Mouse (Mus musculus): Measurements from ENCODE around the gene Chrdl2.

Gene Chrdl2

DNA sequence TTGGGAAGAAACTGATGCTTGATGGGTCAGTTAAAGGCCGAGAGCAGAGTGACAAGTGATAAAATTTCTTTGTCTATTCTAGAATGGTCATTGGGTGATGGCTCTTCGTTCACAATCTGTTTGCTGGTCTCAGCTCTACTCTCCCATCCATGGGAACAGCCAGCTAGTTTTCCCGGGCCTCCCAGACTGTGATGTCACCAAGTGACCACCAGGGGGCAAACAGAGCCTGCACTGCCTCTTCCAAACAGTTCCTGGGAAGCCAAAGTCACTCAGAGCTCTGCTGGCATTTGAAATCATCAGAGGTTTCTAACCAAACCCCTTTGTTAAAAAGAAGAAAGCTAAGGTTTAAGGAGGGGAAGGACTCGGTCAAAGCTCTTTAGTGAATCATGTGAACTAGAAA lies 17.2 kb upstream of the Chrdl2 start:
- peak; percentile 72 to 73 for DNase-seq

DNA sequence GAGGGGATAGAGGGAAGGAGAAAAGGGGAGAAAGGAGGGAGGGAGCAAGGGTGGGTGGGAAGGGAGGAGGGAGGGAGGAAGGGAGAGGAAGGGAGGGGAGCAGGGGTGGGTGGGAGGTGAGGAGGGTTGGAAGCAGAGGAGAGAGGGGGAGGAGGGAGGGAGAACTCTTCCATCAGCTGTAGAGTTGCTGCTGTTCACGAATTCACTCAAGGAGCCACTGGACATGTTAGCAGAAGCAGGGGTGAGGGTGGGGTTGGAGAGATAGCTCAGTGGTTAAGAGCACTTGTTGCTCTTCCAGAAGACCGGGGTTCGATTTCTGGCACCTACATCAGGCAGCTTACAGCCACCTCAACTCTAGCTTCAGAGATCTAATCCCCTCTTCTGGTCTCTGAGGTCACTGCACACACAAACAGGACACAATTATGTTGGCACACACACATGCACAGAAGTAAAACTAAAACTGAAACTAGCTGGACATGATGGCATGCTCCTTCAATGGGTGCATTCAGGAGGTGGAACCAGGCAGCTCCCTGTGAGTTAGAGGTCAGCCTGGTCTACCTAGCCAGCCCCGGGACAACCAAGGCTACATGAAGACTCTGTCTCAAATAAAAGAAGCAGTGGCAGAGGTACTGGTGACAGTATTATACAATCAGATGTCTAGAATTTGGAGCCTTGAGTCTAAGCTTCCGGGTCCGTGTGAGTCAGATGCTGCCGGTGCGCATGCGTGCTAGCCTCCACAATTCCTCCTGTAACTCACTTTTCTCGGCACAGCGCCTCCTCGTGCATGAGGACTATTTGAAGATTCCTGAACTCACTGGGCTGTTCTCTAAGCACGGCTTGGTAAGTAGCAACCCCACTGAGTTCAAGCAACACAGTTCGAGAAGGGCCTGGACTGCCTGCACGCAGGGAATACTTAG lies 15.9 kb upstream of the Chrdl2 start:
- DNase-seq, result peak in 1 of 2 experiments; percentile 35

DNA sequence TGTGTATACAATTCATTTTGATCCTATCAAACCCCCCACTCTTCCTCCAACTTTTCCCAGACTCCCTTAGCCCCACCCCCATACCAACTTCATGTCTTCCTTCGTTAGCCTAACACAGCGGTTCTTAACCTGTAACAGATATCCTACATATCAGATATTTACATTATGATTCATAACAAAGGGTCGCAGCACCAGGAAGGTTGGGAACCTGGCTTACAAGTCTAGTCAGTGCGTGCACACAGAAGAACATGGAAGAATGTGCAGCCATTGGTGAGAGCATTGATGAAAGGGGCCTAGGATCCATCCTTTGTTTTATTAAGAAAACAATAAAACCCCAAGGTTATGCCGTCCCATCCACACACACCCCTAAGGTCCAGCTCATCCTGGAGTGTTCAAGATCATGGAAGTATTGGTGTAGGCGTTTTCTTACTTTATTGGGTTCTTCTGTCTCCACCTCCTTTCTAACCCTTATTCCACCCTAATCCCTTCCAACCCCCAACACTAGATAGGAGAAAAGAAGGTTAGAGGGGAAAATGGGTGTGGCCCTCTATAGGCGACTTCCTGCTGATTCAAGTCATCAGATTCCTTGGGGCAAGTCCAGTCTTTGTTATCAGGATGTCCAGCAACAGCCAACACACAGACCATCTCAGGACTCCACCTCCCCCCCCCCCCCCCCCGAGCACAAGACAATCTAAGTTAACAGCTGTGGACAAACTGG lies 14.8 kb upstream of the Chrdl2 start:
- DNase-seq, result no peak

DNA sequence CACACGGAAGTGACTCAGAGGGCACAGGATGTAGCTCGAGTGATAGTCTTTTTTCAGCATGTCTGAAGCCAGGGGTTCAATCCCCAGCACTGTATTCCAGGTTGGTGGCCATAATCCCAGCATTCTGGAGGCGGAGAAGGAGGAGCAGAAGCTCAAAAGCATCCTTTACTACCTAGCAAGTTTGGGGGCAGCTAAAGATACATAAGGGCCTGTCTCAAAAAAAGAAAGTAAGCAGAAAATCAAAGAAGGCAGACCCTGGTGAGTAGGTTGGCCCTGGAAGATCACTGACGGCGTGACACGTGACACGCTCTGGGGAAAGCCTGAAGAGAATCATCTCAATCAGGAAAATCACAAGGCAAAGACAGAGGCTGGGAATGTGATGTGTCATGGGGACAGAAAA lies 12.8 kb upstream of the Chrdl2 start:
- no peak for DNase-seq

DNA sequence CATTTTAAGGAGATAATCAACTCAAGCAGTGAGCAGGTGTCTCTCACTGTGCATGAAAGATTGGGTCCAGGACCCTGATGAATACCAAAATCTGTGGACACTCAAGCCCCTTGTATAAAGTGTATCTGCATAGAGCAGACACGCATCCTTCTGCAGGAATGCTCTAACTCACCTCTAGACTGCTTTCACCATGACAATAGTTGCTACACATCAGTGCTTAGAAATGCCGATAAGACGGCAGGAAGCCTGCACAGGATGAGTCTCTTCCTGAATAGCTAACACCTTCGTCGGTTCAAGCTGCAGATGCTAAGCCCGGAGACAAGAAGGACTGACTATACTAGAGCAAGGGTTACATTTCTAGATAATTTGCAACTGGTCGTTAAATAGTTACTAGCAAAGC lies 10.8 kb upstream of the Chrdl2 start:
- no peak for DNase-seq

DNA sequence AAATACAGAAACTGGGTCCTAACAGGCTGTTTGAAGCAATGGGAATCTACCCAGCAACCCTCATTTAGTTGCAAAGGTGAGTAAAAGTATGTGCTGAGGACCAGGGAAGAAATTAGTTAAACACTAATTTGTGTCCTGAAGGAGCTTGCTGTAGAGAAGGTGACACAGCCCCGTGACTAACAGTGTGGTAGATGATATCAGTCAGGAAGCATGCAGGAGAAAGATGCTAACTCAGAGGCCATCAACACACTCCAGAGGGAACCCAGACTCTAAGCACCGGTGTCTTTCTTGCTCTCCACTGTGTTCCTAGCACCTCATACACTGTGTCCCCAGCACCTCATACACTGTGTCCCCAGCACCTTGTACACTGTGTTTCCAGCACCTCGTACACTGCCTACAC lies 7.3 kb upstream of the Chrdl2 start:
- DNase-seq, result no peak

DNA sequence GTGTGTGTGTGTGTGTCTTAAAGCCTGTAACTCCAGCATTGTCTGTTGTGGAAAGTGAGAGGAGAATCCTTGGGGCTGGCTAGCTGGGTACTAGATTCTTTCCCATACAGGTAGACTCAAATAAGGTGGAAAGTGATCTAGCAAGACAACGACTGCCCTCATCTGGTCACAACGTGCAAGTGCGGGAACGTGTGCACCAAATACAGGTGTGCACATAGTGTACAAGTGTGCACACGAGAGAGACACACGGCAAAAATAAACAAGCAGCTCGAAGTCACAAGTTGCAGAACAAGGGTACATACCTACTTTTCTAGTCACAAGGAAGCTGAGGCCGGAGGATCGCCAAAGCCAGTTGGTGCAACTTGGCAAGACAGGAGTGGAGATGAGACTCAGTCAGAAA lies 2.2 kb upstream of the Chrdl2 start:
- peak in 1 of 2 experiments; percentile 39 for DNase-seq

DNA sequence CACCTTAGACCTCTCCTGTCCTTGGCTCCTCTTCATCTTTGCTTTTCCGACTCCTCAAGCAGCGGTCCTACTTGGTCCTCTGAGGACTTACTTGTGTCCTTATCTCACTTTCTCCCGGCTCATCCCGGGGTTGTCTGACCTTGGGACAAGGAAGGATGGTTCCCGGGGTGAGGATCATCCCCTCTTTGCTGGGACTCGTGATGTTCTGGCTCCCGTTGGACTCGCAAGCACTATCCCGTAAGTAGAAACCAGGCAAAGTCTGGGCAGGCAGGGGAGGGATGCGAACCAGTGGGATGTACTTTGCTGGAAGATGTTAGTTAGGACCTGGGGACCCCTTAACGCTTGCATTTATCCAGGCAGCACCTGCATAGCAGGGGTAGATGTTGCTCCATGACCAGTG lies 439 bp downstream of the Chrdl2 start:
- no peak for DNase-seq

DNA sequence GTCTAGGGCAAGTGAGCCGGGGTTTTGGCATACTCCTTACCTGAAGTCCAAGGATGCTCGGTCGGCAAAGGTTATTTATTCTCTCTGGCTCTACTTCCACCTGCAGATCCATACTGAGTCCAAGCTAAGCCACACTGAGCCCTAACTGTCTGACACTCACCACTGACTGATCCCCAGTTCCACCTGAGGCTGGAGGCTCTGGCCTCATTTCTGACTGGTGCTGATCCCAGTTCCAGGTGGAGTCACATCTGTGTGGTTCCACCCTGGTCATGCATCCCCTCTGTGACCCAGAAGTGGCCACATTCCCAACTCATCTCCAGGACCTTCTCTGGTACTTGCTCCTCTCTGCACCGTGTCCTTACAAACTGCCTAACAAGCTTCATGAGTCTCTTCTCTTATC lies 2.8 kb downstream of the Chrdl2 start:
- DNase-seq, result no peak

DNA sequence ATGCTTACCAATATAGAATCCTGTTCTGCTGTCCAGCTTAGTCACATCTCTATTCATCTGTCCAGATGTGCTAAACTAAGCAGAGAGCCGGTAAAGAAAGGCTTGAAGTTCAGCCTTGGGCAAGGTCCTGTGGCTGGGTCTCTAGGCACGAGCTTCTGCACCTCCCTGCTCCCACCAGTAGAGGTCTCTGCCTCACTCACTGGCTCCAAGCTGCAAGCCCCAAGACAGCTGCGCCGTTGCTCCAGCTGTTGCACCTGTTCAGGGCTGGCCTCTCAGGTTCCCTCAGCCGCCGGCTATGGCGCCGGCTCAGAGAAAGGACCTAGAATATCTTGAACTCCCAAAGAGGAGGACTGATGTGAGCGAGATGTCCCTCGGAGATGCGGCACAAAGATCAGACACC lies 3.7 kb downstream of the Chrdl2 start:
- peak; percentile 81 to 86 for DNase-seq

DNA sequence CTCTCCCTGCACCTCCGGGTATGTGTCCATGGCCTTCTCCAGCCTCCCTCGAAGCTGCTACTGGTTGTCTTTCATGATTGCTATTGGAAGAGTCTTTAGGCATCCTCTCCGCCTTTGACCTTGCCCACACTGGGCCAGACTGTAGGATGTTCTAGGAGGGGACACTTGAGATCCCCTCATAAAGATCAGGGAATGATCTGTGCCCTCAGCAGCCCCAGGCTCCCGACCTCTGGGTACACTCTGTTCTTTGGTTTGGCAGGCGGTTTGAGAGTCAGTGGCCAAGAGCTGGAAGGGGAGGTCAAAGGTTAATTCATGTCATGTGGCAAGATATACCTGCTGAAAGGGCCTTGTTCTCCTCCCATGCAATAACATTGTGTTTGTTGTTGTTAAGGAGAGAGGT lies 4.7 kb downstream of the Chrdl2 start:
- DNase-seq, result peak; percentile 66 to 89

DNA sequence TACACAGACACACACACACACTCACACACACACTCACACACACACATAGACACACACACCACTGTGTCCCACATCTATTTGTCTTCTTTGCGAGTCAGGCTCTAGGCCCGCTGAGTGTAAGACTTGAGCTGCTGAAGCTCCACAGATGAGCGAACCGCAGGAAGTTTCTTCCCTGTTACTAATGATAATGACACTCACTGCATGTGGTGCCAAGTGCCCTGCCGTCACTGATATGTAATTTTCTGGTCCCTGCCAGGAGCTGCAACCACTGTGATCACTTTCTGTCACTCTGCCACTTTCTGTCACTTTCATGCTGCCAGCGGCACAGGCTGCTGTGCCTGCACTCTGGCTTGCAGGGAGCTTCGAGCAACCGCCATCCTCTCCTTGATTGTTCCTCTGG lies 6.1 kb downstream of the Chrdl2 start:
- DNase-seq, result no peak

DNA sequence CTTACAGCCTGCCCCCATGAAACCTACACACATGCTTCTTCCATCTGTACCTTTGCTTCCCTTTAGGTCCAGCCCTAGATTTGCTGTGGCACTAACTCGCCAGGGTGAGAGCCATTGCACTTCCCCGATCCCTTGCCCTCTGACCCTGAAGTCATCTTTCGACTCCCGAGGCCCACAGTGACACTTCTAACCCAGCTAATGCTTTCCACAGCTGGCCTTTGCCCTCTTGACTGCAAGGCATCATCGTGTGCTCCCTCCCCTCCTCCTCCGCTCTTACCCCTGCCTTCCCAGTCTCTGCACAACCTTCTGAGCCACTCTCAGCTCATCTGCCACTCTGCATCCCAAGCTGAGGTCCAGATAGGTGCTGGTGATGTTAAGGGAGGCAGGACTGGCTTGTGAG lies 6.5 kb downstream of the Chrdl2 start:
- DNase-seq, result peak in 1 of 2 experiments; percentile 51

DNA sequence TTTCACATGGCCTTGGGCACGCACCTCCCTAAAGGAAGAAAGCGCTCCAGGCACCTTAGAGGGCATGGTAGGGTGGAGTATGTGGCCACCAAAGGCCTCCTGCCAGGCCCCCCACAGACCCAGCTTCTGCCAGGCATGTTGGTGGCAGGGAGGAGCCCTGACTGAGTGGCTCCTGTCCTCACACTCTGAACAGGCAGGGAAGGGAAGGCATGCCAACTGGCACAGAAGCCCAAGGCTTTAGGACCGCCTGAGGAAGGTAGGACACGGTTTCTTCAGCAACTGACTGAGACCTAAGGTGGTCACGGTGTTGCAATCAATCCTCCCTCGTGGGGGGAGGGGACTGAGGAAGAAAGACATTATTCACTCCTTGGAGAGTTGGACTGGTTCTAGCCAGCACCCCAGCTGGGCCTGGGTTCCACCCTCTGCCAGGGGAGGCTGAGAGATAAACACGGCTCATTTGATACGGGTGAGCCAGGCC lies 8.2 kb downstream of the Chrdl2 start:
- DNase-seq, result peak; percentile 43 to 74

DNA sequence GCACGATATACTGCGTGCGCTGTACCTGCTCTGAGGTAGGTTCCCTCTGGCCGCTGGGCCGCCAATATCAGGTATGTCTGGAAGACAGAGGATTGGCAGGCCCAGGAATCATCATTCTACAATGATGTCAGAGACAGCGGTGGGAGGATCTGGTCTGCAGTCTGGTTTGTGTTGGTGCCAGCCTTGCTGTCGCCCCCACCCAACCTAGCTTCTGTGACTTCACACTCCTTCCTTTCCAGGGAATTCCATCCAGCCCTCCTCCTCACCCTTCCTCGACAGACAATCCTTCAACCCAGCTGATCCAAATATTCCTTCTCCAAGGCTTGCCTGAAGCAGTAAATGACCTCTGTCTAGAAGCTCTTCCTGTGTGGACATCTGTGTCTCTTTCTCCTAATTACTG lies 11.1 kb downstream of the Chrdl2 start:
- DNase-seq, result no peak

DNA sequence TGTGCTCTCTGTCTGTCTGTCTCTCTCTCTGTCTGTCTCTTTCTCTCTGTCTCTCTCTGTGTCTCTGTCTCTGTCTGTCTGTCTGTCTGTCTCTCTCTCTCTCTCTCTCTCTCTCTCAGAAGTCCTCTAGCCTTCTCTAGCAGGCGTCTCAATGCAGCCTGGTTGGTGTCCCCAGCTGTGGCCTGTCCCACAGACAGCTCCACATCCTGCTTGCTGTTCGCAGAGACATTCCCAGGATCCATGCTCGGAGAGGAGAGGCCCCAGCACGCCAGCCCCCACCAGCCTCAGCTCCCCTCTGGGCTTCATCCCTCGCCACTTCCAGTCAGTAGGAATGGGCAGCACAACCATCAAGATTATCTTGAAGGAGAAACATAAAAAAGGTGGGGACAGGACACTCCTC lies 21.4 kb downstream of the Chrdl2 start:
- no peak for DNase-seq

DNA sequence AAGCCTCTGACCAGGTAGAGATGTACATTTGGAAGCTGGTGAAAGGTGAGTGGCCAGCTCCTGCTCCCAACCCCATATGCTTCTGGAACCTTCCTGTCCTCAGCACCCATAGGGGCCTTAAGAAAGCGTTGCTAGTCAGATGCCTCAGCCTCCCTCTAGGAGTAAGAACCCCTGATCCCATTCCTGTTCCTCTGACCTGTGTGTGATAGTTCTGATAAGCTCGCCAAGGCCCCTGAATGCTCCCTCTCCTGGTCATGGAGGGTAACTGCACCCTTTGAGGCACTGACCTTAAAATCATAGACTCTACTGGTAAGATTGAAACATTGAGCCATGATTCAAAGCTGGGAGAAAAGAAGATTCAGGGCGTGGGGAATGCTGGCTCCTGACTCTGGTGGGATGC lies 23.3 kb downstream of the Chrdl2 start:
- no peak for DNase-seq

DNA sequence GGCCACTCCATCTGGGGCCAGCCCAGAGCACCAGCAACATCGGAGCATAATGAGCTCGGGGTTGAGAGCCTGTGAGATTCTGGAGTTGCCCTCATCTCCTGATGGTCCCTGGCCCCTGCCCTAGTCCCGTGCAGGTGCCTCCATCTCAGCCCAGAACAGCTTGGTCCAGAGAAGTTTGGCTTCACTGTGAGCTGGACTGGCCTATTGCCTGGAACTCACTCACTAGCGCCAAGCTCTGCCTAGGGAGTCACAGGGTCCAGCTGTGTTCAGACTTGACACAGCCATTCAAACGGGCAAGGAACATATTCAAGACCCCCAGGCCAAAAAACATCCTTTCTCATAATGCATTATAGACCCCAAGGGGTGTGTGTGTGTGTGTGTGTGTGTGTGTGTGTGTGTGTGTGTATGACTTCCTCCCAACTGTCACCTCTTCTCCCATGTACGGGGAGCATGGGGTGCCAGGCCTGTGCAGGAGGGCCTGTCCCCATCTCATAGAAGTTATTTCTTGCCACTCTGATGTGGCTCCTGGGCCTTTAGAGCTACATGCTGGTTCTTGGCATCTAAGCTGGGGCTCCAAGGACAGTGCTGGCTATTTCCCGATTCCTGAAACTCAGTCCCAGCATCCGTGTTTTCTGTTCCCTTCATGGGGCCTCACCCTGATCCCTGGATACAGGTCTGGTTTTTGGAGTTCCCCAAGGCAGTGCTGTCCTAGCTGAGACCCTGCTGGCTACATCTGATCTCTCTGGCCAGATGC lies 25.2 kb downstream of the Chrdl2 start:
- no peak for DNase-seq

DNA sequence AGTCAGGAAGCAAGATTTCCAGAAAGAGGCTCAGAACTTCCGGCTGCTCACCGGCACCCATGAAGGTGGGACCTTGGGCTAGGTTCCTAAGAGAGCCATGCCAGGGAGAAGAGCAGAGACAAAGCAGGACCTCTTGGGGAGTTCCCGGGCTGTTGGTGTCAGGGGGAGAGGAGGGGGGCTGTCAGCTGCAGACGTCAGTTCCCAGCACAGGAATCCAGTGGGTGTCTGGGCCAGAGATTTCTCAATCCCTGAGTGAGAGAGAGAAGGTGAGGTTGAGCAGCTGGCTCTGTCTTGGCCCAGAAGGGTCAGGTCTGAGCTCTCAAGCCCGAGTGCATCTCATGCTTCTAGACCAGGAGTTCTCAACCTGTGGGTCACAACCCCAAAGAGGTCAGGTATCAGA lies 27.7 kb downstream of the Chrdl2 start:
- DNase-seq, result no peak

DNA sequence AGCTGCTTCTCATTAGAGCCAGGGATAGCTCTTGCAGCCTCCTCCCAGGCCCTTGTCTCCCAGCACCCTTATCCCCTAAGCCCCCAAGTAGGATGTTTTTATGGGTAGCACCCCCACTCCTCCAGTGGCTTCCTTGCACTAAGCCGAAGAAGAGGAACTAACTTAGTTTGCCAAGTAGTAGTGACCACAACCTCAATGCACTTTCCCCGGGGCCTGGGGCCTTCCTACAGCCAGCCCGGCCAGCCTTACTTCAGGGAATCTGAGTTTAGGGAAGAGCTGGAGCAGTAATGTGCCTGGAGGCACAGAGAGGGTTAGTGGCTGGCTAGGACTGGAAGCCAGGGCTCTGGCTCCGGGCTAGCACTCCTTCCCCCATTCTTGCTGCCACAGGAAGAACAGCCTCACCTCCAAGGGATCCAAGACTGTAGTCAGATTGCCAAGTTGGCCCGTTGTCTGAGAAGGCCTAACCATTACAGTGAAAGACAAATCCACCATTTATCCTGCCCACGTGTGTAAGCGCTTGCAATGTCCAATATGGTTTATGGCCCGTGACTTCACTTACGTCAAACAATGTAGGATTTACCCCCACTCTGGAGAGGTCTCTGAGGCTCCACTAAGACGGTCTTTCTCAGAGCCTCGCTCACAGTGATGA lies 29.0 kb downstream of the Chrdl2 start:
- no peak for DNase-seq

DNA sequence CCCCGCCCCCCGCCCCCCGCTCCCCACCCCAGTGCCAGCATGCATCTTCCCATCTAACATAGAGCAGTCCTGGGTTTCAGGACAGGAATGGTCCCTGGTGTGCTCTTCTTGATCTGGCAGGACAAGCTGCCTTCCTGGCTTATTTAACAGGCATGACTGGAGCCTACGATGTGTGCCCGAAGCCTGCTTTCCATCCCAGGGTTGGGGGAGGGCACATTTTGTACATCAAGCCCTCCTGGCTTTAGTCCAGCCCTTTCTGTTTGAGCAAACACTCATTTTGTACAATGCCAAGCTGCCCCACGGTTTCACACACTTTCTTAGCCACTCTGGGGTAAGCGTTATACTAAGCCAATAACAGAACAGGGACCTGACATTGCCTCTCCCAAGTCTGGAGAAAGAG lies 30.1 kb downstream of the Chrdl2 start:
- no peak for DNase-seq

DNA sequence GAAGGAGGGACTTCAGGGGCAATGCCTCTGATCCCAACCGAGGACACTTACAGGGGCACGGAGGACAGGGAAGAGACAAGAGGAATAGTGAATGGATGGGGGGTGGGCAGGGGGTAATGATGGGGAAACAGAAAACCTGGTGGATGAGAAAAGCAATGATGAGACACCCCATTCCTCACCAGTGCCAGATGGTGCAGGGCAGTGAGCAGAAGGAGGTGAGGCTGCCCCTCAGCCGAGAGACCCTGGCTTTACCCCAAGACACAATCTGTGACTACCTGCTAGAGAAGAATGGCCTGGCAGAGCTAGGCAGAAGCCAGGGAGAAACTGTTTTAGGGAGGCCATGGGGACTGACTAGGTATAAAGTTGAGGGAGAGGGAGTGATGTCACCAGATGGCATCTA lies 30.5 kb downstream of the Chrdl2 start:
- no peak for DNase-seq

DNA sequence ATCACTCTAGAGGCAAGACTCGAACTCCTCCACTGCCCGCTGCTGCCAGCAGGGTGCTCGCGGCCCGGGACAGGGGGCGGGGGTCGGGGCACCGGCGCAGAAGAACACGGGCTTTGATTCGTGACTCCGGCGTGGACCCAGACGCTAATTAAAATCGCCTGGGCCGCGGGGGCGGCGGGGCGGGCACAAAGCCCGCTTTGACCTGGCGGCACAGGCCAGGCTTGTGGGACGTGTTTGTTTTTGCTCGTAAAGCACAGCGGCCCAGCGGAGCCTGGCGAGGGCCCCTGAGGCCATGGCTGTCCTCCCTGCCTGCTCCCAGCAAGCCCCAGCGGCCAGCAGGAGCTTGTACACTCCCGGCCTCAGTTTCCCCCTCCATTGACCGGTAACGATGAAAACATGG lies 36.1 kb downstream of the Chrdl2 start:
- peak; percentile 12 to 56 for DNase-seq

Data from kidney, postnatal 25 days (tissue).